Mouse (Mus musculus): ENCODE results near the gene Gcg. TPM values are rescaled to one million over a fixed set of nuclear protein-coding genes. Genes with fewer than 3 reads are reported as not detected.
A peak's percentile ranks its signal among the peaks of the same experiment; 100 is the strongest.

The Gcg gene
- total and polyA plus RNA-seq, 3 experiments, result 0.05 to 0.16 TPM; not detected in 1

GRCm38 (mm10) chr2:62497333-62498002 is 14.0 kb upstream of the Gcg start:
- TF ChIP-seq GATA2 (IDR thresholded peaks at IDR 0.05; ENCODE audit: borderline replicate concordance, low read depth, low read length) (no peak), CTCF (IDR thresholded peaks at IDR 0.05; ENCODE audit: low read depth, low read length) (no peak), TAL1 (conservative IDR thresholded peaks at IDR 0.05; ENCODE audit: low read depth, low read length) (no peak), POLR2AphosphoS5 (IDR thresholded peaks at IDR 0.05; ENCODE audit: insufficient replicate concordance, low read depth, low read length) (no peak), GATA1 (IDR thresholded peaks at IDR 0.05; ENCODE audit: borderline replicate concordance, low read length) (no peak)
- no peaks in the 10 kb centered on the region for H3K36me3 ChIP-seq (replicated peaks)
- peaks cover 4% of the 10 kb centered on the region for H3K9me3 ChIP-seq (replicated peaks)
- H3K4me3 ChIP-seq (ENCODE audit: low read depth, low read length), result no peak overlapping the region
- ATAC-seq (ENCODE audit: extremely low read depth, insufficient number of reproducible peaks, low FRiP score, poor library complexity, severe bottlenecking) (no peak), DNase-seq (ENCODE audit: low spot score) (no peak)
- no peaks in the 10 kb centered on the region for H3K27me3 ChIP-seq (ENCODE audit: insufficient read depth, low read length)
- peaks cover 4% of the 10 kb centered on the region; the same call in 1 of the 2 replicates for H3K4me1 ChIP-seq (ENCODE audit: insufficient read depth, low read depth, low read length)

GRCm38 (mm10) chr2:62495407-62495806 is 12.0 kb upstream of the Gcg start:
- TF ChIP-seq GATA1 (IDR thresholded peaks at IDR 0.05; ENCODE audit: borderline replicate concordance, low read length), result no peak
- TF ChIP-seq GATA2 (IDR thresholded peaks at IDR 0.05; ENCODE audit: borderline replicate concordance, low read depth, low read length), result no peak
- TF ChIP-seq TAL1 (conservative IDR thresholded peaks at IDR 0.05; ENCODE audit: low read depth, low read length), result no peak
- no peak for TF ChIP-seq CTCF (IDR thresholded peaks at IDR 0.05; ENCODE audit: low read depth, low read length)
- no peak for TF ChIP-seq POLR2AphosphoS5 (IDR thresholded peaks at IDR 0.05; ENCODE audit: insufficient replicate concordance, low read depth, low read length)
- Histone ChIP-seq H3K4me3 (ENCODE audit: low read depth, low read length) (no peak overlapping the region), H3K9me3 (replicated peaks) (peaks cover 4% of the 10 kb centered on the region), H3K4me1 (ENCODE audit: insufficient read depth, low read depth, low read length) (peaks cover 4% of the 10 kb centered on the region; the same call in 1 of the 2 replicates), H3K36me3 (replicated peaks) (no peaks in the 10 kb centered on the region), H3K27me3 (ENCODE audit: insufficient read depth, low read length) (no peaks in the 10 kb centered on the region)
- DNase-seq (ENCODE audit: low spot score) (no peak), ATAC-seq (ENCODE audit: extremely low read depth, insufficient number of reproducible peaks, low FRiP score, poor library complexity, severe bottlenecking) (no peak)

- TF ChIP-seq POLR2AphosphoS5 (IDR thresholded peaks at IDR 0.05; ENCODE audit: insufficient replicate concordance, low read depth, low read length), result no peak
- no peak for TF ChIP-seq GATA2 (IDR thresholded peaks at IDR 0.05; ENCODE audit: borderline replicate concordance, low read depth, low read length)
- TF ChIP-seq GATA1 (IDR thresholded peaks at IDR 0.05; ENCODE audit: borderline replicate concordance, low read length), result no peak
- TF ChIP-seq CTCF (IDR thresholded peaks at IDR 0.05; ENCODE audit: low read depth, low read length), result no peak
- TF ChIP-seq TAL1 (conservative IDR thresholded peaks at IDR 0.05; ENCODE audit: low read depth, low read length), result no peak
- peaks cover 8% of the 10 kb centered on the region for H3K4me1 ChIP-seq (ENCODE audit: insufficient read depth, low read depth, low read length)
- no peak for DNase-seq (ENCODE audit: low spot score)
Observed at GRCm38 (mm10) chr2:62489832-62490231, 6.4 kb upstream of the Gcg start.

GRCm38 (mm10) chr2:62484906-62485305 is 1.5 kb upstream of the Gcg start:
- DNase-seq (ENCODE audit: low spot score), result no peak
- no peak overlapping the region for H3K4me3 ChIP-seq (ENCODE audit: low read depth, low read length)
- H3K4me1 ChIP-seq (ENCODE audit: insufficient read depth, low read depth, low read length), result peaks cover 5% of the 10 kb centered on the region
- TF ChIP-seq GATA2 (IDR thresholded peaks at IDR 0.05; ENCODE audit: borderline replicate concordance, low read depth, low read length), result no peak
- TF ChIP-seq GATA1 (IDR thresholded peaks at IDR 0.05; ENCODE audit: borderline replicate concordance, low read length), result no peak
- TF ChIP-seq POLR2AphosphoS5 (IDR thresholded peaks at IDR 0.05; ENCODE audit: insufficient replicate concordance, low read depth, low read length), result no peak
- no peak for TF ChIP-seq TAL1 (conservative IDR thresholded peaks at IDR 0.05; ENCODE audit: low read depth, low read length)
- TF ChIP-seq CTCF (IDR thresholded peaks at IDR 0.05; ENCODE audit: low read depth, low read length), result no peak
- no peaks in the 10 kb centered on the region for H3K36me3 ChIP-seq (replicated peaks)
- no peaks in the 10 kb centered on the region for H3K27me3 ChIP-seq (ENCODE audit: insufficient read depth, low read length)
- H3K9me3 ChIP-seq (replicated peaks), result no peaks in the 10 kb centered on the region
- no peak for ATAC-seq (ENCODE audit: extremely low read depth, insufficient number of reproducible peaks, low FRiP score, poor library complexity, severe bottlenecking)

More at GRCm38 (mm10) chr2:62489832-62490231, 6.4 kb upstream of the Gcg start:
- peaks cover 4% of the 10 kb centered on the region for H3K9me3 ChIP-seq (replicated peaks)
- no peak overlapping the region for H3K4me3 ChIP-seq (ENCODE audit: low read depth, low read length)
- no peaks in the 10 kb centered on the region for H3K27me3 ChIP-seq (ENCODE audit: insufficient read depth, low read length)
- no peaks in the 10 kb centered on the region for H3K36me3 ChIP-seq (replicated peaks)
- peak; percentile 34; the same call in 1 of the 2 replicates for ATAC-seq (ENCODE audit: extremely low read depth, insufficient number of reproducible peaks, low FRiP score, poor library complexity, severe bottlenecking)

GRCm38 (mm10) chr2:62480285-62481198 is 2.9 kb downstream of the Gcg start:
- Histone ChIP-seq H3K4me3 (ENCODE audit: low read depth, low read length) (no peak overlapping the region), H3K9me3 (replicated peaks) (no peaks in the 10 kb centered on the region), H3K4me1 (ENCODE audit: insufficient read depth, low read depth, low read length) (no peaks in the 10 kb centered on the region; the same call in 1 of the 2 replicates), H3K36me3 (replicated peaks) (no peaks in the 10 kb centered on the region), H3K27me3 (ENCODE audit: insufficient read depth, low read length) (no peaks in the 10 kb centered on the region)
- no peak for DNase-seq (ENCODE audit: low spot score)
- TF ChIP-seq TAL1 (conservative IDR thresholded peaks at IDR 0.05; ENCODE audit: low read depth, low read length), result no peak
- TF ChIP-seq CTCF (IDR thresholded peaks at IDR 0.05; ENCODE audit: low read depth, low read length), result no peak
- ATAC-seq (ENCODE audit: extremely low read depth, insufficient number of reproducible peaks, low FRiP score, poor library complexity, severe bottlenecking), result no peak

- Histone ChIP-seq H3K27me3 (ENCODE audit: insufficient read depth, low read length) (no peaks in the 10 kb centered on the region), H3K4me1 (ENCODE audit: insufficient read depth, low read depth, low read length) (peaks cover 11% of the 10 kb centered on the region), H3K9me3 (replicated peaks) (no peaks in the 10 kb centered on the region), H3K4me3 (ENCODE audit: low read depth, low read length) (no peak overlapping the region), H3K36me3 (replicated peaks) (no peaks in the 10 kb centered on the region)
- TF ChIP-seq GATA1 (IDR thresholded peaks at IDR 0.05; ENCODE audit: borderline replicate concordance, low read length) (no peak), GATA2 (IDR thresholded peaks at IDR 0.05; ENCODE audit: borderline replicate concordance, low read depth, low read length) (no peak), CTCF (IDR thresholded peaks at IDR 0.05; ENCODE audit: low read depth, low read length) (no peak), POLR2AphosphoS5 (IDR thresholded peaks at IDR 0.05; ENCODE audit: insufficient replicate concordance, low read depth, low read length) (no peak), TAL1 (conservative IDR thresholded peaks at IDR 0.05; ENCODE audit: low read depth, low read length) (no peak)
- no peak for ATAC-seq (ENCODE audit: extremely low read depth, insufficient number of reproducible peaks, low FRiP score, poor library complexity, severe bottlenecking)
- no peak for DNase-seq (ENCODE audit: low spot score)
Observed at GRCm38 (mm10) chr2:62469551-62469950, 13.9 kb downstream of the Gcg start.

All from G1E (cell line).